Mouse (Mus musculus): ENCODE data around the gene Tex14.
A peak's percentile ranks its signal among the peaks of the same experiment; 100 is the strongest.
"Not testable (repeated sequence)": the region's sequence is repeated elsewhere in the genome, so short reads cannot be mapped to it uniquely, and the experiment has no call there.

Tex14 gene

GRCm38 (mm10) chr11:87448476-87449199 lies 43.8 kb downstream of the Tex14 start:
- DNase-seq (ENCODE audit: low read depth), result peak; percentile 82

DNA sequence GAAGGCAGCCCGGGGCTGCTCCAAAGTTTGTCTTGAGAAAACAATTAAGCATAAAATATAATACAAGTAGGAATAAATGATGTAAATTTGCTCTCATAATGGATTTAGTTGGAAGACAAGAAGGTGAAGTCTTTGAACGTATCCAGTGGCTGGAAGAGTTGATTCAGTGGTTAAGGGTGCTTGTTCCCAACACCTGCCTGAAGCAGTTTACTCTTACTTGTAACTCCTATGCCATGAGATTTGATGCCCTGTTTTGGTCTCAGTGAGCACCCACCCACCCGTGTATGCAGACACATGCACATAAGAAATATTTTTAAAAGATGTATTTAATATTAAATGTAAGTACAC lies 44.3 kb downstream of the Tex14 start:
- DNase-seq (ENCODE audit: low read depth), result no peak

GRCm38 (mm10) chr11:87449847-87450246 lies 45.0 kb downstream of the Tex14 start:
- DNase-seq (ENCODE audit: low read depth), result not testable (repeated sequence)

DNA sequence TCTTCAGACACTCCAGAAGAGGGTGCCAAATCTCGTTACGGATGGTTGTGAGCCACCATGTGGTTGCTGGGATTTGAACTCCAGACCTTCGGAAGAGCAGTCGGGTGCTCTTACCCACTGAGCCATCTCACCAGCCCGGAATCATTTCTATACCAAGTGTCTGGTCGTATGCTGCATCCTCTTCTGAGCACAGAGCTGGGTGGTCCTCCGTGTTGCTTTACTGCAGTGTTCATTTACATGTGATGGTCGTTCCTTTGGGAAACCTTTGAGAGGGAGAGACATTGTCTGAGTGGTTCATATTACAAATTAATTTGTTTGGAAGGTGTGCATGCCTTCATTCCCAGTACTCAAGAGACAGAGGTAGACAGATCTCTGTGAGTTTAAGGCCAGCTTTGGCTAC lies 47.9 kb downstream of the Tex14 start:
- not testable (repeated sequence) for DNase-seq (ENCODE audit: low read depth)

DNA sequence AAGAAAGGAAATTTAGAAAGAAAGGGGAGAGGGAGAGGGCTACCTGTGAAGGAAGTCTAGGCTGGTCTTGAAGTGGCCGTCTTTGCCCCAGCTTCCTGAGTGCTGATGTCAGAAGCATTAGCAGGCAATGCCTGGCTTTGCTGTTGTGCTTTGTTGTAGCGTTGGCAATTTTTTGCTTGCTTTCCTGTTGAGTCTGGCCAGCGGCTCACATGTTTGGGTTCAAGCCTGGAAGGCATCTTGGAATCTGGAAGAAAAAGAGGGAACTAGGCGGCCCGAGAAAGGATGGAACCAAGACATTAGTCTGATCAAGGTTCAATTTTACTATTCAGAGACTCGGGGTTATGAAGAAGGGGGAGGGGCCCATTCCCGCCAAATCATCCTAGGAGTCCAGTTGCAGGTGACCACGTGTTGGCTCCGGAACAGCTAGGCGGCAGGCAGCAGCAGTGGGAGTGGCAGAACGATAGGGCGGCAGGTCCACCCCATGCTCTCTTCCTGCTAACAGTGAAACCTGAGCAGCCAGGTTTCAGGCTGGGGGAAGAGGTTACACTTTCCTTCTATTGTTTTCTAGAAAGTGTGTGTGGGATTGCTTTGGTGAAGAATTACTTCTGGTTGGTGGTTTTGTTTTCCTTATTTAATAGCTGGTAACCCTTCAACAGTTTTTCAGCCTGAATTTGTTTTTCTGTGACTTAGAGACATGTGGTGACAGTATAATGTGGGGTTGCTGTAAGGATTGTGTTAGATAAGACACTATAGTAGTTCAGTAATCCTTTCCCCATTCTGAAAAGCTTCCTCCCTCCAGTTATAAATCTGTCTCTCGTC lies 48.6 kb downstream of the Tex14 start:
- no peak for DNase-seq (ENCODE audit: low read depth)

DNA sequence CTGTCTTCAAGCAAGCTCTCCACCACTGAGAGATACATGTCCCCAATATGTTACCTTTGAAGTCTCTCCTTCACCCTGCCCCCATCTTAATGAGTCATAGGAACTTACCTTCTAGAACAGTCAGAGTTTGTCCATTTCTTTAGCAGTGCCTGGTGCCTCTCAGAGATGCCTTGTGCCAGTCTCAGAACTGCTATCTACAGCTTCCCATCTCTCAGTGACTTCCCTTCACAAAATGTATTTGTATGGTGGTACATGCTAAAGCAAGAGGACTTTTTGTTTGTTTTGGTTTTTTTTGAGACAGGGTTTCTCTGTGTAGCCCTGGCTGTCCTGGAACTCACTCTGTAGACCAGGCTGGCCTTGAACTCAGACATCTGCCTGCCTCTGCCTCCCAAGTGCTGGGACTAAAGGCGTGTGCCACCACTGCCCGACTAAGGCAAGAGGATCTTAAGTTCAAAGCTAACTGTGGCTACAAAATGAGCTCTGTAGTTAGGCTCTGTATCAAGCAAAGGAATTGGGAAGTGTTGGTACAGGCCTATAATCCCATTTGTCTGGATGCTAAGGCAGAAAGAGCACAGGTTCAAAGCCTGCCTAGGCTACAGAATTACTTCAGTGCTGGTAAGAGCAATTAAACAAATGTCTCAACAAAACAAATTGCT lies 49.3 kb downstream of the Tex14 start:
- no peak for DNase-seq (ENCODE audit: low read depth)

- no peak for DNase-seq (ENCODE audit: low read depth)
These were observed 50.7 kb downstream of the Tex14 start for GRCm38 (mm10) chr11:87455573-87455972.

DNA sequence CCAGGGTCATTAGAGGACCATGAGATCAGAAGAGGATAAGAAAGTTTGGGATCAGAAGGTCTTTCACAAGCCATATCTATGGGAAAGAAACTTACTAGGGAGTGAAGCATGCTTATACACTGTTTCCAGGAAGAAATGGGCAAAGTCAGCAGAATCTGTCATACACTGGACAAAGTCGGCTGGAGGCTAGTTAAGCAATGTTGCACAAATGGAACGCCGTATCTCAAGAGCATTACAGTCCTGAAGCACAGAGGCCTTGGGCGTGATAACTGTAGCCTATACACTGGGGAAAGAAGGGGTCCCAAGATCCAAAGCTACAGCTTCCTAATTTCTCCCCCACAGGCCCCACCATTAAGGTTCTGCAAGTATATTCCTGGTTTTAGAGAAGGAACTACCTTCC lies 51.1 kb downstream of the Tex14 start:
- no peak for DNase-seq (ENCODE audit: low read depth)

- DNase-seq (ENCODE audit: low read depth), result no peak
These were observed 55.7 kb downstream of the Tex14 start for GRCm38 (mm10) chr11:87460566-87460965.

DNA sequence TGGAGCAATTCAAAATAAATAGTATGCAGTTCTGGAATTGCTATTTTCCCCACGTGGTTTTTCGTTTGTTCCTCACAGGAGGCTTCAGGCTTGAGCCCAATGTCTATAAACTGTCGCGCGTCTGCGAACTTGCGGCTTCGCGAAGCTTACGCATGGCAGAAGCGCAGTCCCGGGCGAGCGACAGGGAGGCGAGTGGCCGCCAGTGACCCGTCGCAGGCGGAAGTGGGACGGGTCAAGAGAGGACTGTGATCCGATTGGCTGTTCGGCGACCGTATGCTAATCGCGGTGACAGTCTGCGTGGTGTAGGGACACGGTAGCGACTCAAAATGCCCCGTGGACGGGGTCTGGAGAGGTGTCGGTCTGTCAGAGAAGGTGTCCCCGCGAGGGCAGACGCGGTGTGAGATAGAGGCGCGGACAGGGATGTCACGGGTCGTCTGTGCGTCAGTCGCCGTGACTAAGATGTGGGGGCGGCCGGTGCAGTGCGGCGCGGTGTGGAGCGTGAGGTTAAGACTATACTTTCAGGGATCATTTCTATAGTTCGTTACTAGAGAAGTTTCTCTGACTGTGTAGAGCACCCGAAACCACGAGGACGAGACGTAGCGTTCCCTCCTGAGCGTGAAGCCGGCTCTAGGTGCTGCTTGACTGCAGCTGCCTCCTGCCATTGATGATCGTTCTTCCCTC lies 57.1 kb downstream of the Tex14 start:
- DNase-seq (ENCODE audit: low read depth), result not testable (repeated sequence)

DNA sequence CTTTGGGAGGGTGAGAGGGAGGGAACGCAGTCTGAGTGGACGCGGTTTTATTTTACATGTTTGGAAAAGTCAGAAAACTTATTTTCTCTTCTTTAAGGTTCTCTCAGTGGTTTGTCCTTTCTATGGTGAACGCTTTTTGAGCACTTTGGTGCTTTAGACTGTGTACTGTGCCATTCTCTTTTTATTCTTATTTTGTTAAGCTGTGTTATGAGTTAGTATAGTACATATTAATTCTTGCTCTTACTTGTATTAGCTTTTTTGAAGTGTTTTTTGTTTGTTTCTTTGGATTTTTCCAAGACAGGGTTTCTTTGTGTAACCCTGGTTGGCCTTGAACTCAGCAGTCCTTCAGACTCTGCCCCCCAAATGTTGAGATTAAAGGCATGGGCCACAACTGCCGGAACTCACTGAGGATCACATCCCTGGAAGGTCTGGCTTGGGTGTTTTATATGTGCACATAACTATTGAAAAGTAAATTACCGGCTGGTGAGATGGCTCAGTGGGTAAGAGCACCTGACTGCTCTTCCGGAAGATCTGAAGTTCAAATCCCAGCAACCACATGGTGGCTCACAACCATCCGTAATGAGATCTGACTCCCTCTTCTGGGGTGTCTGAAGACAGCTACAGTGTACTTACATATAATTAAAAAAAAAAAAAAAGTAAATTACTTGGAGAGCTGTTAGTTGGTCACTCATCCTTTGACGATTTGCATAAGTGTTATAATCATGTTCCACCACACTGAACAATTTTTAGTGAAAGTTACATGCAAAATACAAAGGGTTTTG lies 57.8 kb downstream of the Tex14 start:
- DNase-seq (ENCODE audit: low read depth), result peak; percentile 63

GRCm38 (mm10) chr11:87463243-87463540 lies 58.3 kb downstream of the Tex14 start:
- no peak for DNase-seq (ENCODE audit: low read depth)

DNA sequence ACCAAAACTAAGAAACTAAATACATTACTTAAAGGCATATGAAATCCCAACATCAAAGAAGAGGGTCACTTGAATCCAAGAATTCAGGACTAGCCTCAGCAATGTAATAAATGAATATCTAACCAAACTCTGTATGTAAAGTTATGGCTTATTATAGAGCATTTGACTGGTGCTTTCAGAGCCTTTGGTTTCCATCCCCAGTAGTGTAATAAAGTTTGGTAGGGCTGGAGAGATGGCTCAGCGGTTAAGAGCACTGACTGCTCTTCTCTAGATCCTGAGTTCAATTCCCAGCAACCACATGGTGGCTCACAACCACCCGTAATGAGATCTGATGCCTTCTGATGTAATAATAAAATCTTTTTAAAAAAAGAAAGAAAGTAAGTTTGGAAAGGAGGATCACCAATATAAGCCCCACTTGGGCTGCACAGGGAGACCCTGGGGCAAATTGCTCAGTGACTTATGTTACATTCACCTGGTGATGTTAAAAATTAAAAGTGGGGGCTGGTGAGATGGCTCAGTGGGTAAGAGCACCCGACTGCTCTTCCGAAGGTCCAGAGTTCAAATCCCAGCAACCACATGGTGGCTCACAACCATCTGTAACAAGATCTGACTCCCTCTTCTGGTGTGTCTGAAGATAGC lies 59.0 kb downstream of the Tex14 start:
- DNase-seq (ENCODE audit: low read depth), result not testable (repeated sequence)

DNA sequence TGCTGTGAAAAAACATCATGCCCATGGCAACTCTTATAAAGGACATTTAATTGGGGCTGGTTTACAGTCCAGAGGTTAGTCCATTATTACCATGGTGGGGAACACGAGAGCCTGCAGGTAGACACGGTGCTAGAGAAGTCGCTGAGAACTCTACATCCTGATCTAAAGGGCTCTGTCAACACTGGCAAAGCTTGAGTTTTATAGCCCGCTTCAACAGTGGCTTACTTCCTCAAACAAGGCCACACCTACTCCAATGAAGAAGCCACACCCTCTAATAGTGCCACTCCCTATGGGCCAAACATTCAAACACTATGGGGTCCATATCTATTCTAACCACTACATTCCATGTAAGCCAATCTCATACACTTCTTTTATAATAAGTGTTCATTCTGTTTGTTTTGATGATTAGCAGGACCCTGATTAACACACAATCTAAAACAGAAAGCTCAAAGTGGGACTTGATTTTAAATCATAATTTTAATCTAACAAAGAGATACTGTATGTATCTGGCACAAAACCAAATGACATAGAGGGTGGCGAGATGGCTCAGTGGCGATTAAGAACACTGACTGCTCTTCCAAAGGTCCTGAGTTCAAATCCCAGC lies 61.2 kb downstream of the Tex14 start:
- peak; percentile 60 for DNase-seq (ENCODE audit: low read depth)

DNA sequence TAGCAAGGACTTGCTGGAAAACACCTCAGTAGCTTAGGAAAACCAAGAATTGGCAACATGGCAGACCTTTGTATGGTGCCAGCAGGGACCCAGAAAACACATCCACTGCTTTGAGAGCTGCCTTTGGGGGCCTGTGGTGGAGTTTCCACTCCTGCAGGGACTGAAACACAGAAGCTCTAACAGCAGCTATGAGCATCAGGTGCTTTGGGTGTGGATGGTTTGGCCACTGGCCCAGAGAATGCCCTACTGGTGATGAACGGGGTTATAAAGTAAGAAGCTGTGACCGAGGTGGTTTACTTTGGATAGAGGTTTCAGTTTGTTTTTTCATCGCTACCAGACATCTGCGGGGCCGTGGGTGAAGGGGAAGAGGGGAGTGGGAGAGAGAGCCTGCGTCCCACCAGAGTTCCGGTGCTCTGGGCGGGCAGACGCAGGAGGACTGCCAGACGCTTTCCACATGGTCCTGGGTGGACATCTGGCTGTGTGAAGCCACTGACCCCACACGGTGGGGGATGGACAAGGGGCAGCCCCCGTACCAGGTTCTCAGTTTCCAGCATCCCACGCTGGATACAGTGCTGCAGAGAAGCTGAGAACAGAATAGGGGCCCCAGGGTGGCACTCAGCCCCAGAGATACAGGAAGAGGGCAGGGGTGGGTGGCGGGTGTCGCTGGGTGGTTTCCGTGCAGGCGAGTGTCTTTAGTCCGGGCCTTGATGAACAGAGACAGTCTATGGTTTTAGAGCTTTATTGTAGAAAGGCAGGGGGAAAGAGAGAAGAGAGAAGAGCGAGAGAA lies 62.8 kb downstream of the Tex14 start:
- no peak for DNase-seq (ENCODE audit: low read depth)

DNA sequence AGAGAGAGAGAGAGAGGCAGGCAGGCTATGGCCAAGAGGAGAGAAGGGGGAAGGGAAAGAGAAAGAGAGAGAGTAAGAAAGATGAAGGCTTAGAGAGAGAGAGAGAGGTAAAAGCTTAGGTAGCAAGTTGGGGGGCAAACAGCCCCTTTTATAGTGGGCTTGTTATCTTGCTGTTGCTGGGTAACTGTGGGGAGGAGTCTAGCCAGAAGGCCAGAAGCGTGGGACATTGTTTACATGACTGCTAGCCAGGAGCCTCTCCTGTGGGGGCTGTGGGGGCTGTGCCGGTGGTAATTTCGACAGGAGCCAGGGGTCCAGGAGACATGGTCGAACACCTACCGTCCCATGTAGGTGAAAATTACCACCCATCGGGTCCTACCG lies 63.4 kb downstream of the Tex14 start:
- DNase-seq (ENCODE audit: low read depth), result no peak

- no peak for DNase-seq (ENCODE audit: low read depth)
These were observed 63.9 kb downstream of the Tex14 start for GRCm38 (mm10) chr11:87468706-87469315.

GRCm38 (mm10) chr11:87470807-87471698 lies 66.2 kb downstream of the Tex14 start:
- not testable (repeated sequence) for DNase-seq (ENCODE audit: low read depth)

GRCm38 (mm10) chr11:87471699-87471997 lies 66.8 kb downstream of the Tex14 start:
- DNase-seq (ENCODE audit: low read depth), result not testable (repeated sequence)
